Mouse (Mus musculus): ENCODE measurements at regions not wholly inside any gene's neighbourhood (a gene's known extent, or its start where the extent isn't known, plus 50 kb on each side); places are given as distances from the start of the nearest gene placed in this dataset.

DNA sequence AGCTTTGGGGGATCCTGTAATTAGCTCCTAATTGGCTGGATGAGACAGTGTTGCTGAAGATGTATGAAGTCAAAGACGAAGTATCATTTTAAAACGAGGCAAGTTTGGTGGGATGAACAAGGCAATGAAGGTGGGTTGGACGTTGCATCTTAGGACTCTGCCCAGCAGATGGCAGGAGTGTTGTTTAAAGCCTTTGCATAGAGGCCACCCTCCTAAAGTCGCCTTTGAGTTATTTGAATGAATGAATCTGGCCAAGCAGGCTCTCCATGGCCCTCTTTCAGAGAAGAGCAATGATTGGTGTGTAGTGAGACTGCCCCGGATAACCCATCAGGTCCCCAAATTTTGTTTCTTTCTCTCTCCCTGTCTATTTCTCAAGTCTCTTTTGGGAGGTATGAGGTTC lies 77.5 kb upstream of the Shisa3 start:
- TF ChIP-seq GATA1 (IDR thresholded peaks at IDR 0.05; ENCODE audit: borderline replicate concordance, low read length) (no peak), FLI1 (IDR thresholded peaks at IDR 0.05; ENCODE audit: low read length) (no peak)

All from megakaryocyte, embryonic 14.5 days (primary cell).